Mouse (Mus musculus) gastrocnemius, adult 2 months (tissue): ENCODE data around the gene Mettl8. TPM values are rescaled to one million over a fixed set of nuclear protein-coding genes. Genes with fewer than 3 reads are reported as not detected.

ENCODE experiments used
- DNase-seq: peaks from one replicate; pipeline ENCODE4 v3.0.0; 2022
- H3K27ac ChIP-seq: fragments of 200-600 bp; 2 replicates; pipeline ENCODE4 v1.8.1; 2022; ENCODE audit warnings: mild to moderate bottlenecking
- H3K4me3 ChIP-seq: fragments of 200-600 bp; 2 replicates; pipeline ENCODE4 v1.8.1; 2022; ENCODE audit warnings: mild to moderate bottlenecking, moderate library complexity
- CTCF ChIP-seq: fragments of 200-600 bp; IDR thresholded peaks from 2 replicates; pipeline ENCODE4 v1.8.1; 2022; ENCODE audit warnings: antibody characterized with exemption, mild to moderate bottlenecking, moderate library complexity
- intact Hi-C: fragments of 180-260 bp; cut with DNase I; formaldehyde crosslinking; loops from one replicate; pipeline ENCODE4 v1.15.1; 2025
- total RNA-seq, 2 experiments: library from RNA; stranded (reverse); gene quantifications; 2 replicates each; pipeline ENCODE4 v1.2.3; 2021

Gene Mettl8
- total RNA-seq, 2 experiments from 2014 or later = 5.0 to 6.4 TPM

- H3K4me3 ChIP-seq = no peak overlapping the region
- no peak overlapping the region for H3K27ac ChIP-seq
- peak; percentile 5; the same call in 1 of the 2 replicates for TF ChIP-seq CTCF
- DNase-seq = no peak
- intact Hi-C loops = no loop called here
Observed at GRCm38 (mm10) chr2:71026787-71027186, 28.6 kb downstream of the Mettl8 start.

GRCm38 (mm10) chr2:71025576-71026315, 29.6 kb downstream of the Mettl8 start:
- no peak for TF ChIP-seq CTCF
- intact Hi-C loops = no loop called here
- no peak for DNase-seq
- no peak overlapping the region for H3K4me3 ChIP-seq
- no peak overlapping the region for H3K27ac ChIP-seq

GRCm38 (mm10) chr2:71023986-71024385, 31.4 kb downstream of the Mettl8 start:
- Histone ChIP-seq H3K27ac (no peak overlapping the region), H3K4me3 (no peak overlapping the region)
- intact Hi-C loops = no loop called here
- DNase-seq = no peak
- TF ChIP-seq CTCF = no peak

GRCm38 (mm10) chr2:71022991-71023390, 32.4 kb downstream of the Mettl8 start:
- Histone ChIP-seq H3K27ac (no peak overlapping the region), H3K4me3 (no peak overlapping the region)
- TF ChIP-seq CTCF = no peak
- intact Hi-C loops = no loop called here
- no peak for DNase-seq

GRCm38 (mm10) chr2:71020674-71021073, 34.7 kb downstream of the Mettl8 start:
- no peak for TF ChIP-seq CTCF
- intact Hi-C loops = no loop called here
- H3K27ac ChIP-seq = no peak overlapping the region
- no peak overlapping the region for H3K4me3 ChIP-seq
- no peak for DNase-seq

GRCm38 (mm10) chr2:71019704-71020375, 35.5 kb downstream of the Mettl8 start:
- no peak for TF ChIP-seq CTCF
- no peak overlapping the region; the same call in 1 of the 2 replicates for H3K4me3 ChIP-seq
- DNase-seq = no peak
- H3K27ac ChIP-seq = peak overlapping the region; percentile 75; the same call in 1 of the 2 replicates
- intact Hi-C loops = no loop called here

- no peak for TF ChIP-seq CTCF
- intact Hi-C loops = no loop called here
- DNase-seq = peak; percentile 66
- Histone ChIP-seq H3K27ac (peak overlapping the region; percentile 75), H3K4me3 (peak overlapping the region; percentile 21)
Observed at GRCm38 (mm10) chr2:71019277-71019676, 36.1 kb downstream of the Mettl8 start.

- no peak overlapping the region for H3K4me3 ChIP-seq
- TF ChIP-seq CTCF = no peak
- no peak for DNase-seq
- intact Hi-C loops = no loop called here
- no peak overlapping the region for H3K27ac ChIP-seq
Observed at GRCm38 (mm10) chr2:71013521-71013920, 41.9 kb downstream of the Mettl8 start.

- TF ChIP-seq CTCF = no peak
- DNase-seq = no peak
- intact Hi-C loops = no loop called here
- H3K4me3 ChIP-seq = no peak overlapping the region
- no peak overlapping the region for H3K27ac ChIP-seq
Observed at GRCm38 (mm10) chr2:71011816-71012215, 43.6 kb downstream of the Mettl8 start.

GRCm38 (mm10) chr2:71004354-71004753, 51.0 kb downstream of the Mettl8 start:
- TF ChIP-seq CTCF = no peak
- DNase-seq = no peak
- Histone ChIP-seq H3K4me3 (no peak overlapping the region), H3K27ac (no peak overlapping the region)
- intact Hi-C loops = no loop called here

GRCm38 (mm10) chr2:71002509-71002908, 52.9 kb downstream of the Mettl8 start:
- DNase-seq = no peak
- Histone ChIP-seq H3K4me3 (no peak overlapping the region), H3K27ac (no peak overlapping the region)
- intact Hi-C loops = no loop called here
- TF ChIP-seq CTCF = no peak

- no peak for TF ChIP-seq CTCF
- DNase-seq = no peak
- no peak overlapping the region for H3K4me3 ChIP-seq
- intact Hi-C loops = no loop called here
- H3K27ac ChIP-seq = no peak overlapping the region
Observed at GRCm38 (mm10) chr2:70998771-70999170, 56.6 kb downstream of the Mettl8 start.

GRCm38 (mm10) chr2:70996438-70996837, 58.9 kb downstream of the Mettl8 start:
- DNase-seq = peak; percentile 72
- TF ChIP-seq CTCF = no peak
- Histone ChIP-seq H3K4me3 (no peak overlapping the region), H3K27ac (peak overlapping the region; percentile 66)
- intact Hi-C loops = no loop called here
